Mouse (Mus musculus) frontal cortex, adult 2 months (tissue): ENCODE results near the gene Cfap77. TPM values are rescaled to one million over a fixed set of nuclear protein-coding genes. Genes with fewer than 3 reads are reported as not detected.

Source experiments
- DNase-seq, 2 experiments: peaks; one replicate each; pipeline ENCODE4 v3.0.0; 2022; ENCODE audit warnings: low spot score in 1 of 2; ENCODE audit errors: extremely low spot score in 1 of 2
- polyA plus RNA-seq: library from polyadenylated mRNA; depleted of rRNA; stranded (reverse); fragments of >200 nt; gene quantifications from 2 replicates; pipeline ENCODE4 v1.2.3, GENCODE M21; 2012; rRNA removed

Cfap77 gene
- polyA plus RNA-seq, 1 experiment, result 0.14 TPM

DNA sequence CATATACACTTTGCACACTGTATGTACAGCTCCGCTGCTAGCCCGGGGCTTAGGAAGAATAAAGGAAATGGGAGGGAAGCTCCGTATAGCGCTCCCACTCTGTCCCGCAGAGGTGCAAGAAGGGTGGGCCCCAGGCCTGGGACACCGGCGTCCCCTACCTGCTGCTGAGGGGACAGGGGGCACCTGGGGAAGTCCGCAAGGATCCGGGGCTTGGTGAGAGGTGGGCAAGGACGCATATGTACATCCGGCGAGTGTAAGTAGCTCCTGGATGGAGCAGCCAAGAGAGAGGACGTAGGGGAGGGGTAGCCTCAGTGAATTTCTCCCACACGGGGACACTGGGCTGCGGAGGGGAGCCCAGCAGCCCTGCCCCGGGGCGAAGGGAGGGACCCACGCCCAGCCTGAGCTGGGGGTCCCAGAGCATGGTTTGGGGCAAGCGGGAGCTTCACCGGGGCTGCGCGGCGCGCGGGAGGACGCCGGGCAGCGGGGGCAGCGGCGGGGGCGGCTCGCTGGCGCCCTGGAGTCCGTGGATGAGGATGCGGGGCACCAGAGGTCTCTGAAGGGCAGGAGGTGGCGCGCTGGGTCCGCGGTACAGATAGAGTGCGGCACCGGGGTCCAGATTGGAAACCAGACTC is 145.6 kb downstream of the Cfap77 start:
- no peak for DNase-seq

DNA sequence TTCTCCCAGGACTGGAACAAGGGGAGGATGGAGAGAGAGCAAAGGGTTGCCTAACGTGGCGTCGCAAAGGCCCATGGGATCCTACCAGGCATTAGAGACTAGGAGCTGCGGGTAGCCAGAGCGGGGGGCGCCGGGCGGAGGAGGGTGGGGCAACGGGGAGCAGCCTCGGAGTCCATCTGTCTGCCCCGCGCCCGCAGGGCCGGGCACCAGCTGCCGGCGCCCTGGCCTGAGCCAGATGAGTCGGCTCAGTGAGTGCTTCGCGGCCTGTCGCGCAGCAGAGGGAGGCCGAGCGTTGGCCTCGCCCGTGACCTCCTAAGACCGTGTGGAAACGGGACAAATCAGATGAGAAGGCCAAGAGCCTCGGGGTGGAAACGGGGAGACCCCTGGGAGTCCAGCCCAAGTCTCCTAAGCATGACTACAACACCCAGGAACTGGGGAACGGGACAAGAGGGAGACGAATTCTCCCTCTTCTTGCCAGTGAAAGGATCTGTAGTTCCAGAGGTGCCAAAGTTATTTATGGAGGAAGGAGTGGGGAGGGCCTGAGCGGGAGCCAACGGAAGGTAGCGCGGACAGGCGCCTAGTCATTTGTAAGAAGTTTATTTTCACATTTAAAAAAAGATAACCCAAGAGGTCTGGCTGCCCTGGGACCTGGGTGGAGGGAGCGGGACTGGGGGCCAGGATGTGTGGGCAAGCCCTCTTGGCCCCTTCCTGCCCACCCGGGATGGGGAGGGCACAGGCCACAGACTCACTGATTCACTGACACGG is 146.3 kb downstream of the Cfap77 start:
- DNase-seq, result no peak

DNA sequence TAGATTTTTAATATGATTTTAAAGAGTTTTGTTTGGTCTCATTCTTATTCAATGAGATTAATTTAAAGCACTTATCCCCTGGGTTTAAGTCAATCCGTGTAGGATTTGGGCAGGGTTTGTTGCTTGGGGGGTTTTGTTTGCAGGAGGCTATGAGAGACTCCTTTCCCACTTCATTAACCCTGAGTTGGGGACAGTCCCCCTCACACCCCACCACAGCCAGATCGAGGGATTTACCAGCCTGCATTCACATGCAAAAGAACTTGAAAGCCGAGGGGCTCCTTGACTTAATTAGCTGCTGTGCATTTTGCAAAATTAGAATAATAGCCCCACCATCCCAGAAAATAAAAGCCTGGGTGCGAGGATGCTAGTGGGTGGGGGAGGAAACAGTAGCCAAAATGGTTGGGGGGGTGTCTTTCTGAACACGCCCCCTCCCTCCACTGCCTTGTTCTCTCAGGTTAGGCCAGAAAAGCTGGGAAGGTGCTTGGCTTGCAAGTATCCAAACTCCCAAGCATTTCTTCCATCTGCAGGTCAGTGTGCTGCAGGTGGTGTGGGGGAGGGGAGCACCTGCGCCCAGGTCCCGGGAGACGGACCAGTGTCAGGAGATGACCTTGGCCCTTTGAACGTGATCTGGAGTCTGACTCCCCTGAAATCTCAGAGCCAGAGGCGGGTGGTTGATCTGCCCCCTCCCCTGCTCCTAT is 147.0 kb downstream of the Cfap77 start:
- DNase-seq, result no peak

DNA sequence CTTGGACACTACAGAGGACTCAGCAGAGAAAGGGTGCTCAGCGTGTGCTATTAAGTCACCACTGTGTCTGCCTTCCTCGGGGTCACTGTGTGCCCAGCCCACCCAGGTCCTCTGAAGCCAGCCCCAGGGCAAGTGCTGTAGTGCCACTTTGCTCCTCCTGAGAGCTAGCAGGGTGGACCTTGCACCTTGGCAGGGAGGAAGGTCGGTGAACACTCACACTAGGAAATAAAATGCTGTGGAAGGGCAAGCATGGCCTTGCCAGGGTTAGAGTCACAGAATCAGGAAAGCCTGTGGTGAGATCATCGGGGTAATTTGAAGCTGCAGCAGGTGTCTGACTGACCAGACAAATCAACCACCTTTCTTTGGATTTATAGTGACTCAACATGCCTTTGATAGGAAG is 149.3 kb downstream of the Cfap77 start:
- DNase-seq, result no peak

DNA sequence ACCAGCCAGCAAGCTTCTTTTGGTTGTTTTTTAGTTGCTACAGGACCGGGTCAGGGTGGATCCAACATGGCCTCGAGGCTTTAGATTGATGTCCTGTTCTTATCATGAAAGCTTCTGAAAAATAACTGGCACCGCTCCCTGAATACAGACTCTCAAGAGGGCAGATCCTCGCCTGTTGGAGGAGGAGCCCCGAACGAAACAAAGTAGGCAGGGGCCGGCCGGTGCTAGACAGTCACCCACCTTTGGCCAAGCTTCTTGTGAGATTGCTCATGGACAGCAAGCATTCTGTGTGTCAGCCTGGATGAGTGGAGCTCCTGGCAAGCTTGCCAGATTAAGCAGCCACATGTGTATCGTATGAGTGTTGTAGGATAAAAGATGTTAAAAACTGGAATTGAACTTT is 150.1 kb downstream of the Cfap77 start:
- no peak for DNase-seq

DNA sequence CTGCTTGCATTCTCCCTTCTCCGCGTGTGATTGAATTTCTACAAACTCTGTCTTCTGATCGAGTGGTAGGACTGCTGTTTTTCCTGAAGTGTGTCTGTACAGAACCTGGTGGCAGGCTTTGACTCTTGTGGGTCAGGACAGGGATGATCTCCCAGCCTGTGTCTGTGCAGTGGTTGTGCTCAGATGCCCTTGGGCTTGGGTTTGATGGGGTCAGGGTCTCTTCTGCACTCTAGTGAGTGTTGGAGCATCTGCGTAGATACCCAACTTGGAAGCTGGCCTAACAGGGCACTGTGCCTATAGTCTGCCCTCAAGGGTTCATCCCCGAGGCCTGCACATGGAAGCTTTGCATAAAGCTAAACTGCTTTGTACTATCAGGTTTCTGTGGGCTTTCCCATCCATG is 151.0 kb downstream of the Cfap77 start:
- DNase-seq, result no peak

DNA sequence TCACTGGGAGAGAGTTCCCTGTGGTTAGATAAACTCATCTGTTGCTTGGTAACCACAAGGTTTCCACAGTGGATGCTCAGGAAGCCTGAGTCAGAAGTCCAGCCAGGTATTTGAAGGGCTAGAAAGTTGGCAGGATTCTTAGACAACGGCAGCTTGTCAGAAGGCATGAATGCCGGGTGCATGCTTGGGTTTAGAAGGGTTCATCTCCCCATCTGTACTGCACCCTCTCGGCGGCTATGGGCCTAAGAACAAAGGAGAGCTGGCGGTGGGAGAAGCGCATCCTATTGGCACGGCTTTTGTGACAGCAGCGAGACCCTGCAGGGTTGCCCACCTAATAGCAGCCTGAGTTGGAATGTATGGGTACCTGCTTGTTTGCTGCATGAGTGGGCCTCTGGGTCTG is 152.6 kb downstream of the Cfap77 start:
- DNase-seq, result no peak

DNA sequence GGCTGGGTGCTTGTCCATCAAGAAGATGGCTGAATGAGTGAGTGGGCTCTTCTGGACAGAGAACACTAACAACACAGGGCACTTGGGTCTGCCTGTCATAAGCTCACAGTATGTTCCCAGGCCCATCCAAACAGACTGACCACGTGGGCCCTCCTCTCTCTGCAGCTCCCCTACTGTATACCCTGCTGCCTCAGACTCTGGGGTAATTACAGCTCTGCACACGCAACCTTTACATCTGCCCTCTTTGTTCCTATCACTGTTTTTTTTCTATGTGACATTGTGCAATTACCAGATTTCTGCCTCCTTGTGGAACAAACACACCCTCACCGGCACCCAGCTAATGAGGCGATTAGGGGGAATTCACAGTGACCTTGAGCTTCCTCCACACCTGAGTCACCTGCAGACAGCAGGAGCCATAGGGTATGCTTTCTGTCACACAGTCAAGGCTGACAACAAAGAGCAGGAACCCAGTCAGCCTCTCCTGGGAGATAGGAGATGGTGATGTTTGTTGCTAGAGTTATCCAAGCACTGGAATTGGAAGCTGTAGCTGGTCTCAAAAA is 157.4 kb downstream of the Cfap77 start:
- DNase-seq, result no peak

DNA sequence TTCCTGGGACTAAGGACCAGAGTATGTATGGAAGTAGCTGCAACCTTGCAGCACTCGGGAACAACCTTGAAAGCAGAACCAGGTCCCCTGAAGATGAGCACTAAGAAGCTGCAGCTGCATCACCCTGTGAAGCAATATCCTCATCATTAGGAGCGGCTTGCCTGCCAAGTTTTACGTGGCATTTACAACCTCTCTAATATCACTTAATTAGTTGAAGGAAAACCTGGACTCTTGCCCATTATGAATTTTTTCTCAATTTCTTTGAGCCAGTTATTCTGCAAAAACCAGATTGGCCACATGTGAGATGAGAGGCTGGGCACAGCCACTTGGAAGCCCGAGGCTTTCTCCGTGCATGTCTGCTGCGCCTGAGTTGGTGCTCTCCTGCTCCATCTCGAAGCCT is 159.0 kb downstream of the Cfap77 start:
- no peak for DNase-seq

DNA sequence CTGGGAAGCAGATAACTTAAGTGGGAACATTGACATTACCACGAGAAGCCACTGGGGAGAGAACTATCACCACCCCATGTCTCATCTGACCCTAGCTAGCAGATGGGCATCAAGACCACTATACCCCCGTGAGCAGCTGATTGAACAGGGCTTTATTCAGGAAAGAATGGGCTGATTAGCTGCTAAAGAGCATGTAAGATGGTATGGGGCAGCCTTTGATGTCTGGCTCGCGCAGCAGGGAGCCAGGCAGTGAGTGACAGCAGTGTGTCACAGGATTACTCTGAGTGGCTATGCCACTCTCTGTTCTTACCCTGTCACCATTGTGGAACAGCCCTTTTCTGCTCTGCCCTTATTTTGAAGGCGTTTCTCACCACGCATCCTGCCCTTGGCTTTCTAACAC is 161.3 kb downstream of the Cfap77 start:
- DNase-seq, result no peak

DNA sequence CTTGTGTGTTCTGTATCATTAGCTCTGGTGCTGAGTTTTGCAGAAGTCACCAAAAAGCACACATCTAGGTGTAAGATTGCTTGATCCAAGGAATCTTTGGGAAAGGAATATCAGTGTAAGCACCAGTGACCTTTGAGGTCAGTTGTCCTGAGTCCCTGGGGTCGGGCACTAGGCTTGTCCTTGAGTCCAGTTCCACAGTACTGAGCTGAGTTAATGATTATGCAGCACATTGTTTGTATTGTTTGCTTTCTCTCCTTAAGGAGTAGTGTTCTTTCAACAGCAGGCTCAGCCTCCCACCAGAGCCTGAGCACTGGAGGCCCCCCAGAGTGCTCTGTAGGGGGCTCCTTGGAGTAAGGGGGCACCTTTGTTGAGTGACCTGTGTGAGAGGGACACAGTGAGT is 162.1 kb downstream of the Cfap77 start:
- no peak for DNase-seq

DNA sequence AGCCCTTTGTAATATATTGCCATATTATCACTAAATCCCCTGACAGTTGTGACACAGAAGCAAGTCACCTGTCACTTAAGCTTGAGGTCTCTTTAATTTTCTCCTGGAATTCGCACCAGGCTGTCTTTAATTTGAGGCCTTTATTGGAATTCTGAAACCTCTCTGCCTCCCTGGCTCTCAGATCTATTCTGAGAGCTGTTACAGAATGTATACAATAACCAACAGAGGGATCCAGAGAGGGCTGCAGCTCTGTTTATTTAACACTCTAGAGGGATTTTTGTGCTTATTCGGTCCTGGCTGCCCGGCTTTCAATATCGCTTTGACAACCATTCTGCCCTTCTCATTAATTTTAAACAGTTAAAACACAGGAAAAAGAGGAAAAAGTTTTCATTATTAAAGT is 170.0 kb downstream of the Cfap77 start:
- DNase-seq, result no peak

DNA sequence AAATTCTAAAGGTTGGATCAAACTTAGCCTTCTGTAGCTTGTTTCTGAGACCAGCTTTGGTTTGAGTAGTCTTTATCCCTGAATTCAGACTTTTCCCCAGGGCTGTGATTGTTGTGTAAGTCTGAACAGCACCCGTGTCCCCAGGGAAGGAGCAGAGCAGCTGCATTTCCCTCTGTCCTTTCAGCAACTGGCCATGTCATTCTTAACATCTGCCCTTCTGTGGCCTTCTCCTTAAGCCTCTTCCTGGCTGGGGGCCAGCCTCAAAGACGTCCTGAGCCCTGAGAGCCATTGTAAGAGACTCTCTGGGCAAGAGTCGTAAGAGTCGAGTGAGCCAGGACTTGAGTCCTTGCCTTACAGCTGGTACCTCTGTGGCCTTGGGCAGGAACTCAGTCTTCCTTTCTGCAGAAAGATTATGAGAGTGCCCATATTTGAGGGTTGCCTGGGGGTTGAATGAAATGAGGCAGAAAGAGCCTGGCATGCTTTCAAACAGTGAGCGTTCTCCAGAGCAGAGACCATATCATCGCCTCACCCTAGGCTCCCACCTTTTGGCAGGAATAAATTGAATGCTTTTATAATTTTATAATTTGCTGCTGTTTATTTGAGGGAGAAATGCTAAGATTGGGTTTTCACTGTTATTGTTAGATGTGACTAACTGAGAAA is 171.9 kb downstream of the Cfap77 start:
- DNase-seq, result no peak

DNA sequence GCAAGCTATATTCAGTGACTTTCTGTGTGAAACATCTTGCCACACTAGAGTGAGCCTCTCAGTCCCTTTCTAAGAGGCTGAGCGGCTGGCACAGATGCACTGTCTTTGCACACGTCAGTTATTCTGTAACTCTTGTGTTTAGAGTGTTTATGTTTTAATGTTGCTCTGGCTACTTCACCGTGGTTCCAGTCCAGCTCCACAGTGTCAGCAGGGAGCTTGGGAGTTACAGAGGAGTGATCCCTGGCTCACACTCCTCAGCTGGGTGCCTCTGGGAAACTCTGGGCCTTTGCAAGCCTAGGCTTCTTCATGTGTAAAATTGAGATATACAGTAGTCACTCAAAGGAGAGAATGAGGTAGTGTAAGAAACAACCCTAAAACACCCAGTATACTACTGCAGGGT is 172.8 kb downstream of the Cfap77 start:
- no peak for DNase-seq

DNA sequence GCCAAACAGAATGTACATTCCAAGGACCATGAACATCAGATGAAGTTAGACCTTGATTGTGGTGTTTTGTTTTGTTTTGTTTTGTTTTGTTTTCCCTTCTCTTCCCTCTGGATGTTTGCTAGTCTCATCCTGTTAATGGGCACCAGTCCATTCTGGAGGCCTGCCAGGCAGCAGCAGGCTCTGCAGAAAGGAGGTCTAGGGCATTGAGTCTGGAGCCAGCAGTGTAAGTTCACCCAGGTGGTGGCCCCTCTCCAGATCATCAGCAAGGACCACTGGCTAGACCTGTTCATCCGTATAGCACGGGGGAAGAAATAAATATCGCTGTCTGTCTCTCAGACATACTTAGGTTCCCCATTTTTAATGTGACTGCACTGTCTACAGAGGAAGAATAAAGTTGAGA is 173.6 kb downstream of the Cfap77 start:
- no peak for DNase-seq

Other genes with a start within 250 kb of the Cfap77 start
- 12.9 and 14.0 TPM in 2 replicates for gene Gtf3c4, start 214.7 kb downstream of the Cfap77 start, polyA plus RNA-seq
- 6.6 and 7.6 TPM in 2 replicates for gene Ddx31, start 214.7 kb downstream of the Cfap77 start, polyA plus RNA-seq
- 0.04 and 0.23 TPM in 2 replicates for gene Barhl1, start 138.4 kb downstream of the Cfap77 start, polyA plus RNA-seq
- gene Ttf1, start 5.2 kb upstream of the Cfap77 start, polyA plus RNA-seq, result 11.3 and 16.5 TPM in 2 replicates
- gene Setx, start 69.1 kb upstream of the Cfap77 start, polyA plus RNA-seq, result 13.4 and 14.8 TPM in 2 replicates
- 47.4 and 50.5 TPM in 2 replicates for gene Ntng2, start 197.9 kb upstream of the Cfap77 start, polyA plus RNA-seq